Mouse (Mus musculus): ENCODE data around the gene Olah. TPM values are rescaled to one million over a fixed set of nuclear protein-coding genes. Genes with fewer than 3 reads are reported as not detected.

Olah gene
- polyA plus RNA-seq, 1 experiment from 2014 or later: 0.10 TPM

DNA sequence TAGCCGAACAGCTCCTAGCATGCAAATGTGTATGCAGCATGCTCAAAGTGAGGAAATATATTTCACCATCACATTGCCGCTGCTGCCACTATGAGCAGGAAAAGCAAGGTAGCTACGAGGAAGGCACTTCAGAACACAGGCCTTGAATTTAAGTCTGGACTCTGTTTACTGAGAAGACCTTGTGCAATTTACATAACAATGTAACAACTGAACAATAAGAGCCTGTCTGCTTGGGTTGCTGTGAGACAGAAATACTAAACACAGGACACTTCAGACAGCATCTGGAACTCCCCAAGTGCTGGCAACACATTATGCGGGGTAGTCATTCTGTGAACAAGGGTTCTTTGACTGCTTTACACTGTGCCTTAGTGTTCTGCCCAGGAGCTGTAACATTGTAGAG is 23.1 kb upstream of the Olah start:
- Histone ChIP-seq H3K4me3 (ENCODE audit: low read length) (no peak overlapping the region), H3K27me3 (replicated peaks; ENCODE audit: control insufficient read depth, insufficient read depth, low read length) (peaks cover 3% of the 10 kb centered on the region; the same call in 1 of the 2 replicates), H3K36me3 (ENCODE audit: control insufficient read depth, insufficient read depth, low read length) (no peaks in the 10 kb centered on the region), H3K4me2 (ENCODE audit: low read length) (no peak overlapping the region), H3K27ac (ENCODE audit: low read depth, low read length) (no peak overlapping the region), H3K9ac (ENCODE audit: low read depth, low read length) (no peak overlapping the region), H3K4me1 (ENCODE audit: control insufficient read depth, insufficient read depth, low read depth, low read length) (peaks cover 3% of the 10 kb centered on the region), H3K9me3 (ENCODE audit: control insufficient read depth, low read length) (no peaks in the 10 kb centered on the region)
- ATAC-seq: no peak
- 35% methylated on average over 4 of the region's 4 CpGs for WGBS

DNA sequence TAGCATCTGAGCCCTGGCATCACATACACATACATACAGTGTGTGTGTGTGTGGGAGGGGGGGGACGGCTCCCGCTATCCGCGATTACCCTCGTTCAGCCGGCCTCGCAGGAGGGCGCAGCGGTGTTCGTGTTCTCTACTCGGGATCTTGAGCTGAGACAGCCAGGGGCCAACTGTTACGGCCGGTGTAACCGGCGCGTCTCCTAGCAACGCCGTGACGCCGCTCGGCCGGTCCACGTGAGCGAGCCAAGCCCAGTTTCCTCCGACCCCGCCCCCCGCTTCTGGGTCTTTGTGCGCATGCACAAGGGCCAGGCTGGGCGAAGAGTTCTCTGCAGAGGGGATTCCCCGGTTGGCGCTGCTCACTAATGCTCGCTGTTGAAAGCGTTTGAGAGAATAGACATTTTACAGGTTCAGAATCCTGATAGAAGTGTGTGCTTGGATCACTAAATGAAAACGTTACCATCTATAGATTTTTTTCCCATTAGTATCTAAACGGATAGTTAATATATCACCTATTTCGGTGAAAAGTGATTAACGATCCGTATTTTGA is 21.9 kb upstream of the Olah start:
- 1% methylated on average over 38 of the region's 38 CpGs for WGBS
- Histone ChIP-seq H3K9me3 (ENCODE audit: control insufficient read depth, low read length) (no peaks in the 10 kb centered on the region), H3K4me1 (ENCODE audit: control insufficient read depth, insufficient read depth, low read depth, low read length) (no peaks in the 10 kb centered on the region), H3K27me3 (replicated peaks; ENCODE audit: control insufficient read depth, insufficient read depth, low read length) (peaks cover 3% of the 10 kb centered on the region; the same call in 1 of the 2 replicates), H3K4me3 (ENCODE audit: low read length) (peak overlapping the region; percentile 56), H3K36me3 (ENCODE audit: control insufficient read depth, insufficient read depth, low read length) (no peaks in the 10 kb centered on the region), H3K4me2 (ENCODE audit: low read length) (peak overlapping the region; percentile 64), H3K27ac (ENCODE audit: low read depth, low read length) (no peak overlapping the region), H3K9ac (ENCODE audit: low read depth, low read length) (peak overlapping the region; percentile 64)
- peak; percentile 96 for ATAC-seq

DNA sequence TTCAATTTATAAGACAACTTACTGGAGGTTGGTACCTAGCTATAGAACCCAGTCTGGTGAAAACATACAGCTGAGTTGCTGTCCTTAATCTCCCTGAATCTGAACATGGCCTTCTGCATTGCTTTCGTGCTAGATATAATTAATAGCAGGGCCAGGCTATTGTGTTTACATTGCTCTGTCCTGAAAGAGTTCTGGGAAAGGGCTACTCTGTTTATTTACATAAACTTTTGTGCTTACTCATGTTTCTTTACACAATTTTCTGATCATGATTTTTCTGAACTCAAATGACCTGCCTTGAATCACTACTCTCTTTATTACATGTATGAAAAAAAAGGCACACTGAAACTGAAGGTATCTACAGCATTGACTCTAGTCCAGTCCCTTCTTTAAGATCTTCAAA is 18.7 kb upstream of the Olah start:
- no peak for ATAC-seq
- peaks cover 3% of the 10 kb centered on the region; the same call in 1 of the 2 replicates for H3K27me3 ChIP-seq (replicated peaks; ENCODE audit: control insufficient read depth, insufficient read depth, low read length)
- no peak overlapping the region for H3K4me3 ChIP-seq (ENCODE audit: low read length)
- H3K27ac ChIP-seq (ENCODE audit: low read depth, low read length): no peak overlapping the region
- H3K36me3 ChIP-seq (ENCODE audit: control insufficient read depth, insufficient read depth, low read length): no peaks in the 10 kb centered on the region
- H3K4me2 ChIP-seq (ENCODE audit: low read length): no peak overlapping the region
- 44% methylated on average over 1 of the region's 1 CpGs for WGBS
- no peak overlapping the region for H3K9ac ChIP-seq (ENCODE audit: low read depth, low read length)
- no peaks in the 10 kb centered on the region for H3K9me3 ChIP-seq (ENCODE audit: control insufficient read depth, low read length)
- H3K4me1 ChIP-seq (ENCODE audit: control insufficient read depth, insufficient read depth, low read depth, low read length): no peaks in the 10 kb centered on the region

DNA sequence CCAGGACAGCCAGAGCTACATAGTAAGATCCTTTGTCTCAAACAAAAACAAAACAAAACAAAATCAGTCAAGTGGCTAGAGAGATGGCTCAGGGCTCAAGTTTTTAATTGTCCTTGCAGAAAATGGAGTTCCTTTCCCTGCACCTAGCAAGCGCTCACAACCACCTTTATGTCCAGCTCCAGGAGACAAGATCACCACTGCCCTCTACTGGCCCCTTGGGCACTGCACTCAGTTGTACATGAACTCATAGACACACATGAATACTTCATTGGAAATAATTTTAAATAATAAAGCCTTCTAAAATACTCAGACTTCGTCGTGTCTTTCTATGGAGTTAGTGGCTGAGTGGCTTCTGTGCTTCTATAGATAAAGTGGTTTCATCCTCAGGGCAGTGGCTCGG is 17.2 kb upstream of the Olah start:
- Histone ChIP-seq H3K4me2 (ENCODE audit: low read length) (no peak overlapping the region), H3K27me3 (replicated peaks; ENCODE audit: control insufficient read depth, insufficient read depth, low read length) (peaks cover 3% of the 10 kb centered on the region; the same call in 1 of the 2 replicates), H3K4me3 (ENCODE audit: low read length) (no peak overlapping the region), H3K9ac (ENCODE audit: low read depth, low read length) (no peak overlapping the region), H3K9me3 (ENCODE audit: control insufficient read depth, low read length) (no peaks in the 10 kb centered on the region), H3K27ac (ENCODE audit: low read depth, low read length) (no peak overlapping the region), H3K4me1 (ENCODE audit: control insufficient read depth, insufficient read depth, low read depth, low read length) (no peaks in the 10 kb centered on the region), H3K36me3 (ENCODE audit: control insufficient read depth, insufficient read depth, low read length) (no peaks in the 10 kb centered on the region)
- 34% methylated on average over 4 of the region's 4 CpGs for WGBS
- ATAC-seq: no peak

DNA sequence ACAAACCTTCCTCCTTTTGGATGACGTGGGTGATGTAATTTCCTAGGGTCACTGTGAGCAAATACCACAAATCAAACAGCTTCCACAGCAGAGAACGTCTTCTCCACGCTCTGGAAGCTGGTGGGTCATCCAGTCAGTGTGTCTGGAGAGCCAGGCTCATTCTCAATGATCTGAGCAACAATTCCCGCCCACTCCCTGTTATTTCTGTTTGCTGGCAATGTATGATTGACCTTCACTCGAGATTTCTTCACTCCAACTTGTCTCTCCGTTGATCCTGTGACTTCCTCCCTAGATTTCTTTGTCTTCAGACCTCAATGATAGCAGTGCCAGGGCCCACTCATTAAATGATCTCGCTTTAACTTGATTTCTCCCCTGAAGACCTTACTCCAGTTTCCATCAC is 10.7 kb upstream of the Olah start:
- Histone ChIP-seq H3K27me3 (replicated peaks; ENCODE audit: control insufficient read depth, insufficient read depth, low read length) (no peaks in the 10 kb centered on the region), H3K9me3 (ENCODE audit: control insufficient read depth, low read length) (no peaks in the 10 kb centered on the region), H3K9ac (ENCODE audit: low read depth, low read length) (no peak overlapping the region), H3K4me3 (ENCODE audit: low read length) (no peak overlapping the region), H3K4me1 (ENCODE audit: control insufficient read depth, insufficient read depth, low read depth, low read length) (no peaks in the 10 kb centered on the region), H3K36me3 (ENCODE audit: control insufficient read depth, insufficient read depth, low read length) (no peaks in the 10 kb centered on the region), H3K4me2 (ENCODE audit: low read length) (no peak overlapping the region), H3K27ac (ENCODE audit: low read depth, low read length) (no peak overlapping the region)
- 85% methylated on average over 7 of the region's 7 CpGs for WGBS
- no peak for ATAC-seq

DNA sequence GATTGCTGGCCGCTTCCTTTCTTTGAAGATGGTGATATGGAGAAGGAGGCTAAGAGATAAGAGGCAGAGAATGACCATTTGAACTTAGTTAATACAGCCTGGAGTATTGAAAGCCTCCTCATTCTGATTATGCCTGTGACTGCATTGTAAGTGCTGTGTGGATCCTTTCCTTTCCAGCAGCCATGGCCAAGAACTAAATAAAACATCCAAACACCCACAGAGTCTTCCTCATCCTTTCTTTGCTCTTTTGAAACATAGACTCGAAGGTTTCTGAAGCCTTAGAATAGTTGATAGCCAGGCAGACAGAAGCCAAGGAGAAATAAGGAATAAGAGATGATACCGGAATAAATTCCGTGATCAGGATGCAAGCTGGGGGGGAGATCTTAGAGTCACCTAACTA is 9.0 kb upstream of the Olah start:
- Histone ChIP-seq H3K36me3 (ENCODE audit: control insufficient read depth, insufficient read depth, low read length) (no peaks in the 10 kb centered on the region), H3K4me2 (ENCODE audit: low read length) (no peak overlapping the region), H3K27me3 (replicated peaks; ENCODE audit: control insufficient read depth, insufficient read depth, low read length) (no peaks in the 10 kb centered on the region), H3K27ac (ENCODE audit: low read depth, low read length) (no peak overlapping the region), H3K9ac (ENCODE audit: low read depth, low read length) (no peak overlapping the region), H3K4me1 (ENCODE audit: control insufficient read depth, insufficient read depth, low read depth, low read length) (no peaks in the 10 kb centered on the region), H3K9me3 (ENCODE audit: control insufficient read depth, low read length) (no peaks in the 10 kb centered on the region), H3K4me3 (ENCODE audit: low read length) (no peak overlapping the region)
- 89% methylated on average over 4 of the region's 4 CpGs for WGBS
- ATAC-seq: no peak

DNA sequence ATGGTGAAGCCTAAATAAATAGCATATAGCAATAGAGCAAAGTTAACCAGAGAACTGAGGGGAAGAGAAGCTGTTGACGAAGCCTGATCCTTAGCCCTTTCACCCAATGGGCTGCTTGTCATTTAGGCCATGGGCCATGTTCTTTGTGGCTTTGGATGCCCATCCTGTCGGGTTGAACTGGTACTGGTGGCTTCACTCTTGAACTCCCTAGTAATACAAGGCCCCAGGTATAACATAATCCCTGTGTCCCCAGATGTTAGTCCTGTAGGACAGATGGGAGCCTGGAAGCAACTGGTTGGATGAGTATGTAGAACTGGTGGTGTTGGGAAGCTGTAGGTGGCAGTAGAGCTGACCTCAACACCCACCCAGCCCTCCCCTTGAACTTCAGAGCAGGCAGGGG is 5.1 kb downstream of the Olah start:
- Histone ChIP-seq H3K4me1 (ENCODE audit: control insufficient read depth, insufficient read depth, low read depth, low read length) (no peaks in the 10 kb centered on the region), H3K4me2 (ENCODE audit: low read length) (no peak overlapping the region), H3K9me3 (ENCODE audit: control insufficient read depth, low read length) (no peaks in the 10 kb centered on the region), H3K4me3 (ENCODE audit: low read length) (no peak overlapping the region), H3K27me3 (replicated peaks; ENCODE audit: control insufficient read depth, insufficient read depth, low read length) (no peaks in the 10 kb centered on the region), H3K9ac (ENCODE audit: low read depth, low read length) (no peak overlapping the region), H3K27ac (ENCODE audit: low read depth, low read length) (no peak overlapping the region), H3K36me3 (ENCODE audit: control insufficient read depth, insufficient read depth, low read length) (no peaks in the 10 kb centered on the region)
- no peak for ATAC-seq
- WGBS: 80% methylated on average over 2 of the region's 2 CpGs

DNA sequence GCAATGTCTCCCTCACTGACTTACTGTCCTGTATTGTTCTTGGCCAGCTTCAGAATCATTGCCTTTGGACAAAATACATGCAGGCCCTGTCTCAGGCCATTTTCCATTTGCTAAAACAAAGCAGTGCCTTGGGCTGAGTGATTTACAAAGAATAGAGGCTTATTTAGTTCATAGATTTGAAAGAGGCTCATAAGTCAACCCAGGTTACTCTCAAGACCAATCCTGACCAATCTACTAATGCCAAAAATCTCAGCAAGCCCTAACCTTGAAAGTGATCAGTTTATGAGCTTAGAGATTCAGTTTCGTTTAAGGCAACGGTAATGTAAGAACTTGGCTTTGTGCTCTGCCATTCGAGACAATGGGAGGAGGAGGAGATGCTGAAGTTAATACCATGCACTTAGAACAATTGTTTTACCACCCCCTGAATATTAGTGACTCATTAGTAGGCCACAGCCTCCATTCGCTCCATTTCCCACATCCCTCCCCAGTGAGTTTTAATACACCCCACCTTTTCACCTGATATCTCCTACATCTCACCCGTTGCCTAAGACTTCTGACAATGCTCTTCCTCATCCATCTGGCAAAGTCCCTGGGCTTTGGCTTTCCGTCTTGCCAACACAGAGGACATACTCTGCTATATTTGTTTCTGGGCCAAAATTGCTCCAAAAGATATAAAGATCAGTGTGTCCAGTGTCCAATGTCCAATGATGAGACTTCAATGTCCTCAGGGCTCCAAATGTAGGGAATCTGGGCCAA is 9.7 kb downstream of the Olah start:
- Histone ChIP-seq H3K9me3 (ENCODE audit: control insufficient read depth, low read length) (no peaks in the 10 kb centered on the region), H3K4me1 (ENCODE audit: control insufficient read depth, insufficient read depth, low read depth, low read length) (no peaks in the 10 kb centered on the region), H3K36me3 (ENCODE audit: control insufficient read depth, insufficient read depth, low read length) (no peaks in the 10 kb centered on the region), H3K4me2 (ENCODE audit: low read length) (no peak overlapping the region), H3K4me3 (ENCODE audit: low read length) (no peak overlapping the region), H3K27me3 (replicated peaks; ENCODE audit: control insufficient read depth, insufficient read depth, low read length) (no peaks in the 10 kb centered on the region), H3K9ac (ENCODE audit: low read depth, low read length) (no peak overlapping the region), H3K27ac (ENCODE audit: low read depth, low read length) (no peak overlapping the region)
- no peak for ATAC-seq
- WGBS: 79% methylated on average over 6 of the region's 6 CpGs

DNA sequence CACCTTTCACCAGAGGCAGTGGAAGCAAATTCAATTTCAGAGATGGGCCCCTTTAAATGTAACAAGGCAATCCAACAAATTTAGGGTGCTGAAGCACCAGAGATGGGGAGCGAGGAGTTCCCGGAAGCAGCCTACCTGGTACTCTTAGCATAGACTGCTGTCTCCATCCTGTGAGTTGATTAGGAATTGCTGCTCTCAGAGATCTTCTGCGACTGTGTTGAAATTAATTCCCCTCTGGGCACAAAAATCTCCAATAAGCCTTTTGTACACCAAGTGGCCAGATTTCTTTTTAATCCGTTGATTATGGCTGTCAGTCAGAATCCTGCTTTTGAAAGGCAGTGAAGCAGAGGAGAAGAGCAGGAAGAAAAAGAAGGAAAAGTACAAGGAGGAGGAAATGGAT is 31.9 kb downstream of the Olah start:
- H3K36me3 ChIP-seq (ENCODE audit: control insufficient read depth, insufficient read depth, low read length): no peaks in the 10 kb centered on the region
- no peak overlapping the region for H3K4me2 ChIP-seq (ENCODE audit: low read length)
- no peaks in the 10 kb centered on the region for H3K9me3 ChIP-seq (ENCODE audit: control insufficient read depth, low read length)
- no peak for ATAC-seq
- H3K4me3 ChIP-seq (ENCODE audit: low read length): no peak overlapping the region
- no peak overlapping the region for H3K27ac ChIP-seq (ENCODE audit: low read depth, low read length)
- H3K9ac ChIP-seq (ENCODE audit: low read depth, low read length): no peak overlapping the region
- no peaks in the 10 kb centered on the region for H3K4me1 ChIP-seq (ENCODE audit: control insufficient read depth, insufficient read depth, low read depth, low read length)
- H3K27me3 ChIP-seq (replicated peaks; ENCODE audit: control insufficient read depth, insufficient read depth, low read length): no peaks in the 10 kb centered on the region
- 61% methylated on average over 4 of the region's 4 CpGs for WGBS
